Mouse (Mus musculus) thymus, adult 18-20 months (tissue): ENCODE data around the gene Foxj3.
A peak's percentile ranks its signal among the peaks of the same experiment; 100 is the strongest.
"Not testable (repeated sequence)": the region's sequence is repeated elsewhere in the genome, so short reads cannot be mapped to it uniquely, and the experiment has no call there.

Source experiments
- DNase-seq, 2 experiments: peaks; one replicate each; pipeline ENCODE4 v3.0.0; 2022; ENCODE audit warnings: mixed read lengths in 2 of 2

Gene Foxj3

GRCm38 (mm10) chr4:119536615-119537014 lies at the start of gene Foxj3:
Gene Foxj3 (plus strand): TSS chr4:119537004.
- not testable (repeated sequence) for DNase-seq

DNA sequence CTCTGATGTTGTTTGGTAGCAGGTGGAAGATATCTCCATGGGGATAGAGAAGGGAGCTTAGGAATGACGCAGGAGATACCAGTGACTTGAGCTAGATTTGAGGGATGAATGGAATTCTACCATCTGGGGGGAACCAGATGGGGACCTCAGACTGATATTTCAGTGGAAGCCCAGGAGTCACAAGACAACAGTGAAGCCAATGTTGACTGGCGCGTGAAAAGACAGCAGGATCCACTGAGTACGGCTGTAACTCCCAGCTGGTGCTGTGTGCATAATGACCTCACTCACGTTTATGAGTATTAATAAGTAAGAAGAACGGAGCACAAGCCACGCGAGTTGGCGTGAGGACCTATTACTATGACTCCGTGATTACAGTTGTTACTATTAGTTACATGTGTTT lies 47.1 kb upstream of the Foxj3 start:
- no peak for DNase-seq

DNA sequence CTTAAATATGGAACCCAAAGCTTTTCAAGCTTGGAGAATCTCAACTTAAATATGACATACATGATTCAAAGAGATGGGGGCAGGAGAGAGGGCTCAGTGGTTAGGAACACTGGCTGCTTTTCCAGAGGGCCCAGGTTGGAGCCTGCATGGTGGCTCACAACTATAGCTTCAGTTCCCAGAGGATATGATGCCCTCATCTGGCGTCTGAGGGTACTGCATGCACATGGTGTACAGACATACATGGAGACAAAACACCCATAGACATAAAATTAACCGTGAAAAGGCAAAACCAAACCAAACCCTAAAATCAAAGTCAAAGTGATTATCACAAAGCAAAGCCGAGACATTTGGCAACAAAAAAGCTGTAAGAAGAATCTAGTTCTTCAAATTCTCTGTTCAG lies 46.0 kb upstream of the Foxj3 start:
- DNase-seq = no peak

DNA sequence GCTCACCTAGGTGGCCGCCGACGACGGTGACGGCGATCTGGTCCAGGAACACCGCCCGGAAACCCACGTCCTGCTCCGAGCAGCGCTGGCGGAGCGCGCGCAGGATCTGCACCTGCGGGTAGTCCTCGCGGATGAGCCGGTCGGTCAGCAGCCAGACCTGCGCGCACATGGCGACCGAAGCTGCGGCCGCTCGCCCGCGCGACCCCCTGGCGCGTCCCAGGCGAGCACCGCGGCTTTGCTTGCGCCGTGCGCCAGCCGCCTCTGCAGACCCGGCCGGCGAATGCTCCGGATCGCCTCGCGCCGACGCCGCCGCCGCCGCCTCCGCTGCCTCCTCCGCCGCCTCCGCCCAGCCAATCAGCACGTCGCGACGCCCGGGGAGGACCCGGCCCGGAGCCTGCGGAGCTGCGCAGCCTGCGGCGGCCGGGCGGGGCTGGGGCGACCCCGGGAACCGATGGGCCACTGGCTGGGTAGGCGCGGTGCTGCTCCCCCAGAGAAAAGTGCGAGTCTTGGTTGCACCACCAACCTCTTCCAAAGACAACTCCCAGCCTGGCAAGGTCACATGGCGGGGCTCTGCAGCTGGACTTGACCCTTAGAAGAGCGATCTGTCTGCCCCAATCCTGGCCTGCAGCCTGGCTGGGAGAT lies 44.4 kb upstream of the Foxj3 start, which contains the start of gene Rimkla:
Rimkla (minus strand) TSS at position 338 of the 642 bp plus-strand sequence.
- DNase-seq = peak; percentile 44 to 55

GRCm38 (mm10) chr4:119492933-119493327 lies 43.9 kb upstream of the Foxj3 start:
- no peak for DNase-seq

DNA sequence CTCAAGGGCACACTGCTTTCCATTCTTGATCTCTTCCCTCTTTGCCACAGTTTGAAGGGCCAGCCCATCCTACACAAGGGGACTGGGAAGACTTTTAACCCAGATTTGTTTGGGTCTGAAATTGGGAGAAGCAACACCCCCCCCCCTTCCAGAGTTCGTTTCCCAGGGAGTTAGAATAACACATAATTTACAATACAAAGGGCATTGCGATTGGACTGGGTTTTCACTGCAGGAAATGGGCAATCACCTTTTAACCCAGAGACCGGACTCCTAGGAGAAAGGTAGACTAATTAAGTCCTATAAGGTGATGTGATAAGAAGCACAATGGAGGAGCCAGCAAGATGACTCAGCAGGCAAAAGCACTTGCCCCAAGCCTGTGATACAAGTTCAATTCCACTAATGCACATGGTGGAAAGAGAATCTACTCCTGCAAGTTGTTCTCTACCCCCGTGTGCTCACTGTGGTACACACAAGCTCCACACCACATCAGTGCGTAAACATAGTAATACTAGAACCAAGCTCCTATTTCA lies 38.4 kb upstream of the Foxj3 start:
- DNase-seq = no peak

GRCm38 (mm10) chr4:119511591-119511990 lies 25.2 kb upstream of the Foxj3 start:
- DNase-seq = no peak

DNA sequence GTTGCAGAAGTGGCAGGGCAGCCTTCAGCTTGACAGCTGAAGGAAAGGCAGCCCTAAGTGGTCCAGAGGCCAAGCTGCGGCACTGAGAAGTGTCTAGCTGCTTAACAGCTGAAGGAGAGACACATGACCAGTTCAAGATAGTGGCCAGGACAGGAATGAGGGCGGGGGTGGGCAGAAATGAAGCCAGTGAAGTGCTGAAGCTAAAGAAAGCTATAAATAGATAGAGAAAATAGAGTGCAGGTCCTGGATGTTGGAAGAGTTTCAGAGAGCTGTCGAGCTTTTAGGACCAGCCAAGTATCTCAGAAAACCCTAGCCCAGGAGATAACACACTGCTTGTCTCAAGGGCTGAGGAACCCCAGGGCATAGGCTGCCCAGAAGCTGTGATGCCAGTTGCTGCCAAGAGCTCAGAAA lies 24.1 kb upstream of the Foxj3 start:
- DNase-seq = no peak

DNA sequence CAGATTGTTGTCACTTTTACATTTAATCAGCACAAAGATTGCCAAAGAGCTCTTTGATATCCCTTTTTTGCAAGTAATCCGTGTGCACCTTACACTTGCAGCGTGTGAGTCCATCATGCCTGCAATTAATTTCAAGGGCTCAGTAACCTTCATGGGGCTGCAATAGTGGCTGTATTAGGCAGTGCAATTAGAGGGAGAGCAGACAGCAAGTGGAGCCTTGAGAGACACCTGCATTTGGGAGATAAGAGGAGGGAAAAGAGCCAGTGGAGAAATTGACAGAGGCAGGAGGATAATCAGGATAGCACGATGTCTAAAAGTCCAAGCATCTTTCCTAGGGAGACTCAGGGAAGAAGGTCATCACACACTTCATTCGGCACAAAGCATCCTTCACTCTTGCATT lies 13.2 kb upstream of the Foxj3 start:
- no peak for DNase-seq

DNA sequence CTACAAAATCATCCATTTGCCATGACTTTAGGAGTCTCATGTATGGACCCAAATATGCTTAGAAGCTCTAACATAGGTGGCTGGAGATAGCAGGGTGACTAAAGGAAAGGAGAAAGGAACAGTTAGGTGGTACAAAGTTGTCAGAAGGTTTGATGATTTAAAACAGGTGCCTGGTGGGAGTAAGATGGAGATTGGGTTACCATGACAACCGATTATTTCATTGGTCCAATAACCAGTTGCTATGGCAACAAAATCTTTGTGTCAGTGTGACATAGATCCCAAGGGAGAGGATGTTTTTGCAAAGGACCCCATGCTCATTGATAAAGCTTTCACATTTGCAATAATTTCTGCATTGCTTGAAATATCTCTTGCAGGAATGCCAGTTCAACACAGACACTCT lies 12.8 kb upstream of the Foxj3 start:
- DNase-seq = no peak

GRCm38 (mm10) chr4:119524466-119524865 lies 12.3 kb upstream of the Foxj3 start:
- DNase-seq = no peak

GRCm38 (mm10) chr4:119526329-119526845 lies 10.4 kb upstream of the Foxj3 start:
- no peak for DNase-seq

DNA sequence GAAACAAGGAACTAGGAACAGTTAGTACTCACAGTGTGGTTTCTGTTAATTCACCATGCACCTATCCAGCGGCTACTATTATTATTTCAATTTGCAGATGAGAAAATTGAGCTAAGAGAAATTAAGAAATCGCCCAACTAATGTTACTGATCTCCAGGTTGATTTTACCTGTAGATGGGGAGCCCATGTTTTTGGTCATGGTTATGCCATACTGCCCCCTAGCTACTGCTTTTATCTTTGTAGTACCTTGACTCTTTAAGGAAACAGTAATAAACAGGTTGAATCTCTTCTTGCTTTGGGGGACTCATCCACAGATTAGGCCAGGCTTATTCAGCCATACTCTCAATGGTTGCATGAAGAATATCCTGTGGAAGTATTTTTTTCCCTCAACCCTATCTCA lies 5.0 kb upstream of the Foxj3 start:
- DNase-seq = no peak

DNA sequence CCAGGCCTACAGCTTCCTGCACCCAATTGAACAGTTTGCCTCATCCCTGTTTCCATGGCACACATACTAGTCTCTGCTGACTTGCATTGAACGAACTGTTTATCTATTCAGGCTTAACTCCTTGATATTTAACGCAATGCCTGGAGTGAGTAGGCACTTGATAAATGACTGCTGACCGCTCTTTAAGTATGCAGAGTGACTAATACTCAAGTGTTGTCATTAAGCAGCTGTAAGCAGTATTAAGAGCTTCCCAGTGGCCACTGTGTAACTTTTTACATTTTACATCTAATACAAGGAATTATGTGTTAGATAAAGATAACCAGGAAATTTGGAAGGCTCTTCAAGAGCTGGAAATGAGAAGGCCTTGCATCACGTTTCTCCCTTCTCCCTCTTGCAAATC lies 1.7 kb upstream of the Foxj3 start:
- no peak for DNase-seq

- DNase-seq = no peak
These were observed 632 bp downstream of the Foxj3 start for GRCm38 (mm10) chr4:119537436-119537835.

DNA sequence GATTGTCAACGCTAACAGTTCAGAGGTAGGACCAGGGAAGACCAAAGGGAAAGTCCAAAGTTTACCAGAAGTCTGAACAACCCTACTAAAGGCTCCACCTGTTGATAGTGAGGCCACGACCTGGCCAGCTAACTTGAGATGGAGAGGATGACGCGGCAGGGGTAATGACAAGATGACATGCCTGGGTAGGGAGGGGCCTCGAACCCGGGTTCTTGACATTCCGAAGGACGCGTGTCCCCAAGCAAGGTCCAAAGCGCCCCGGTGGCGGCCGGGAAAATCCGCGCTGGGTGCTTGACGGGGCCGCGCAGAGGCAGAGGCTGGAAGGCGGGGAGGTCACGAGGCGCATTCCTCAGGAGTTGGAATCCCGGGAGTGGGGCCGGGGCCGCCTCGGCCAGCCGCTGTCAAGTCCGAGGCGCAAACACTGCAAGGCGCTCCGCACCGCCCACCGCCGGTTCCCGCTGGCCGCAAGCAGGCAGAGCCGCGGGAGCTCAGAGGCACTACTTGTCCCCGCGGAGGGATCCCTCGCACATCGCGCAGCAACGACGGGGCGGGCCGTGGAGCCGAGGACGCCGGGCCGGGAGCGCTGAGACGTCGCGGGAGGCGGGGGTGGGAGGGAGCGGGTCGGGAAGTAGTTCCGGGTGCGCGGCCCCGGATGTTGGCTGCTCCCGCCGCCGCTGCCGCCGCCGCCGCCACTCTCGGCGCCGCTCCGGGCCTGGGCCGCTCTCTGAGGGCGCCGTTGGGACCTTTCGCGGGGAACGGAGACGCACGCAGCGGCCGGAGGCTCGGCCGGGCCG lies 2.4 kb downstream of the Foxj3 start, which contains the start of gene Frg2f1:
Frg2f1 (minus strand) TSS at position 499 of the 794 bp plus-strand sequence.
- peak; percentile 83 to 86 for DNase-seq

DNA sequence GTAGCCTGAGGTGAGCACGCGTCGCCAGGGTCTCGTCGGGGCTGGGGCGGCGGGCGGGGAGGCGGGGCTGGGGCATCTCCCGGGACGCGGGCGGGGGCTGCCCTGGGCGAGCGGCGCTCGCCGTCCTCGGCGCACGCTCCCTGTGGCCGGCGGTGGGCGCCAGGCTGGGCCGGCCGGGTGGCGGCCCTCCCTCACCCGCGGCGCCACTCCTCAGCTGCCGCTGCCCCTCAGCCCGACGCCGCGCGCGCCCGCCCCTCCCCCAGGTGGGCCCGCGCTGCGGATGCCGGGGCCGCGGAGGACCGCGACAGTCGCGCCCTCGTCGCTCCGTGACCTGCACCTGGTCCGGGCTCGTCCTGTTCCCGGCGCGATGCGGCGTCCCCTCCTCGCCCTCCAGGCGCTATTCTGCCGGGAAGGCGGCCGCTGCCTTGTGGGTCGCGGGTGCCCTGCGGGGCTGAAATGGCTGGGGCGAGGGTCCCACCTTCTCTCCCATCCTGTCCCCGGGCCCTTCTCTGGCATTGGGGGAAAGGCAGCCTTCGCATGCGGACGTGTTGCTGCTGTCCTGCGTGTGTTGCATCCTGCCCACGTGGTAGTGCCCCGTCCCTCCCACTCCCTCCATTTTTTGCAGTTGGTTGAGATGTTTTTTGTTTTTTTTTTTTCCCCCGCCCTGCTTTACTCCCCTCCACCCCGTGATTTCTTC lies 3.2 kb downstream of the Foxj3 start:
- DNase-seq = peak; percentile 39 to 44

DNA sequence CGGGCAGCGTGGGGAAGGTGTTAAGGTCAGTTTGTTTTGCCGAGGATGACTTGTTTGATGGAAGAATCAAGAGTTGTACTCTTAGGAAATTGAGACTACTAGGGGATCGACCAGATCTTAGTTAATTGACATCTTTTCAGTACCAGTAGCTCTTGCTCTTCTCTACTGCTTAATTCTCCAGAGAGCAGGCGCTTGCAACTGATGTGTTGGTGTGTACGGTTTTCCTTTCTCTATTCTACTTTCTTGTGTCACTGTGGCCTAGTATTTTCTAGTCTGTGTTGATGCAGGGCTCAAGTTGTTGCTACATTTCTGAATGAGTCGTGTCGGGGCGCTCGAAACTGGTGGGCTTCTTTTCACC lies 3.7 kb downstream of the Foxj3 start:
- DNase-seq = no peak

GRCm38 (mm10) chr4:119550864-119551263 lies 14.1 kb downstream of the Foxj3 start:
- no peak for DNase-seq

- DNase-seq = no peak
These were observed 18.7 kb downstream of the Foxj3 start for GRCm38 (mm10) chr4:119555466-119555865.

DNA sequence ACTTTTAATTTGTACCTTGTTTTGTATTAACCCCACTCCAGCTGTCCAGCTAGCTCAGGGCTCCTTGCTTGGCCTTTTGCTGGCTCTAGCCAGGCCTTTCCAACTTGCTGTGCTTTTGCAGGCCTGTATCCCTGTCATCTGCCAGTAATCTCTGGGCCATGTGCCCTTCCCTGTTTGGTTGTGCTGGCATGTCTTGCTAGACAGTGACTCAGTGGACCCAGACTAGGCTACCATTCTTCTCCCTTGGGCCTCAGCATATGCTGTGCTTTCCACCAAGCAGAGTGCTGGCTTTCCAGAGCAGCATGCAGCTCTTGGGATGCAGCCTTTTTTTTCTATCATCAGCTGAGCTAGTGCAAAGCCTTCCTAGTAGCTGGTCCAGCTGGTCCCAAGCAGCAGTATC lies 26.3 kb downstream of the Foxj3 start:
- DNase-seq = no peak

GRCm38 (mm10) chr4:119566322-119566835 lies 29.6 kb downstream of the Foxj3 start:
- DNase-seq = no peak

DNA sequence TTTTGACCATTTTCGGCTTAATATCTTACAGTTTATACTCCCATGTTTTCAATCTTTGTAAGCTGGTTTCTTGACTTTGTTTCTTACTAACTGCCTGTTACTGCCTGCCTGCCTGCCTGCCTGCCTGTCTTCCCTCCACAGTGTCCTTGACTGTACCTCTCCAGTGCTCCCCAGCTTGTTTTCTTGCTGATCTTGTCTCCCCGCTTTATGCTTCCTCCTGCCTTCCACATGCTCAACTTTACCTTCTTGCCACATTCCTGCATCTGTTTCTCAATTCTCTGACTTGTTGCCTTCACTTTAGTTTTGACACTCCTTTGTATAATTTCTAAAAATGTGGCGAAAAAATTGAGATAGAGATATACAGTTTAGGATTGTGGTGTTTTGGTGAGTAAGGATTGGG lies 35.9 kb downstream of the Foxj3 start:
- DNase-seq = no peak
